Mouse (Mus musculus) embryonic facial prominence, embryonic 13.5 days (tissue): ENCODE results near the gene Lifr. TPM values are rescaled to one million over a fixed set of nuclear protein-coding genes. Genes with fewer than 3 reads are reported as not detected.

Experiments
- ATAC-seq: fragments of 200-750 bp; cut with Nextera tagmentation; 2 replicates; pipeline ENCODE4 v1.8.0; 2017; ENCODE audit warnings: low read depth; ENCODE audit not compliant: insufficient number of reproducible peaks, insufficient read depth, low FRiP score, low TSS enrichment
- H3K27ac ChIP-seq: fragments of 300-500 bp; sonication (generic); 2 replicates; pipeline ENCODE4 v1.5.1; 2015; ENCODE audit warnings: moderate library complexity, mild to moderate bottlenecking, inconsistent platforms
- H3K27me3 ChIP-seq: fragments of 300-500 bp; sonication (generic); 2 replicates; pipeline ENCODE4 v1.6.1; 2015; ENCODE audit warnings: mild to moderate bottlenecking, inconsistent platforms
- H3K36me3 ChIP-seq: fragments of 300-500 bp; sonication (generic); 2 replicates; pipeline ENCODE4 v1.6.1; 2015; ENCODE audit warnings: mild to moderate bottlenecking, inconsistent platforms
- H3K4me1 ChIP-seq: fragments of 300-500 bp; sonication (generic); 2 replicates; pipeline ENCODE4 v1.6.1; 2015; ENCODE audit warnings: inconsistent platforms
- H3K4me2 ChIP-seq: fragments of 300-500 bp; sonication (generic); 2 replicates; pipeline ENCODE4 v1.6.1; 2015; ENCODE audit warnings: moderate library complexity, mild to moderate bottlenecking, inconsistent platforms
- H3K4me3 ChIP-seq: fragments of 300-500 bp; sonication (generic); 2 replicates; pipeline ENCODE4 v1.5.1; 2015; ENCODE audit warnings: mild to moderate bottlenecking, inconsistent platforms
- H3K9ac ChIP-seq: fragments of 300-500 bp; sonication (generic); 2 replicates; pipeline ENCODE4 v1.6.1; 2015; ENCODE audit warnings: mild to moderate bottlenecking, inconsistent platforms
- H3K9me3 ChIP-seq: fragments of 300-500 bp; sonication (generic); 2 replicates; pipeline ENCODE4 v1.6.1; 2016; ENCODE audit warnings: inconsistent platforms
- WGBS: fragments of 180-500 bp; shearing (Covaris S2); methylation state at CpG from one replicate; pipeline ENCODE4 v1.1.7; 2015; ENCODE audit warnings: mixed read lengths; 5-methylcytosine and 5-hydroxymethylcytosine counted together
- polyA plus RNA-seq: library from polyadenylated mRNA; unstranded; fragments of >200 nt; fragmentation: Nextera tagmentation; extraction: Ambion mirVana; gene quantifications from 2 replicates; pipeline ENCODE4 v1.2.1, GENCODE M21; 2015

Gene Lifr
- polyA plus RNA-seq, 1 experiment from 2014 or later: 13.6 TPM

GRCm38 (mm10) chr15:7115326-7116003 lies 25.1 kb downstream of the Lifr start:
- Histone ChIP-seq H3K27ac (no peak overlapping the region), H3K9ac (no peak overlapping the region), H3K27me3 (no peaks in the 10 kb centered on the region), H3K4me3 (no peak overlapping the region), H3K4me2 (no peak overlapping the region), H3K9me3 (no peaks in the 10 kb centered on the region), H3K36me3 (no peaks in the 10 kb centered on the region), H3K4me1 (no peaks in the 10 kb centered on the region)
- WGBS: 52% methylated on average over 7 of the region's 7 CpGs
- ATAC-seq: no peak

DNA sequence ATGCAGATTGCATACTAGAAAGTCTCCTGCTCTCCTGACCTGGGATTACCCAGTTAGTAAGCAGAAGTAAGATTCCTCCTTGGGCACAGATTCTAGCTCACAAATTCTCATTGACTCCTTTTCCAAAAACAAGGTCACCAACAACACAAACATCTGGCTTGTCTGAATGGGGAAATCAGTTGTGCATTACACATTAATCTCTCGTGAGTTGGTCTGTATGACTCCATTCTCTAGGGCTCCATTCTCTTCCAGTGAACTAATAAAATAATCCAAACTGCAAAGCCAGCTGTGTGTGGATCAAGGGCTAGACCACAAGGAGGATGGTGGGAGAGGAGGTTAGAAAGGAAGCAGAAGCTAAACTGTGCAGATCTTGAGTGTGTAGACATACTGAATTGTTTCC lies 25.8 kb downstream of the Lifr start:
- H3K27me3 ChIP-seq: no peaks in the 10 kb centered on the region
- H3K9me3 ChIP-seq: no peaks in the 10 kb centered on the region
- no peak for ATAC-seq
- WGBS: 69% methylated on average over 1 of the region's 1 CpGs
- H3K4me3 ChIP-seq: no peak overlapping the region
- no peaks in the 10 kb centered on the region for H3K4me1 ChIP-seq
- no peaks in the 10 kb centered on the region for H3K36me3 ChIP-seq
- no peak overlapping the region for H3K4me2 ChIP-seq
- H3K27ac ChIP-seq: no peak overlapping the region
- H3K9ac ChIP-seq: no peak overlapping the region

GRCm38 (mm10) chr15:7116699-7117098 lies 26.3 kb downstream of the Lifr start:
- no peaks in the 10 kb centered on the region for H3K4me1 ChIP-seq
- H3K27ac ChIP-seq: no peak overlapping the region
- no peaks in the 10 kb centered on the region for H3K27me3 ChIP-seq
- no peaks in the 10 kb centered on the region for H3K9me3 ChIP-seq
- no peak overlapping the region for H3K9ac ChIP-seq
- 67% methylated on average over 3 of the region's 3 CpGs for WGBS
- ATAC-seq: no peak
- no peak overlapping the region for H3K4me2 ChIP-seq
- no peaks in the 10 kb centered on the region for H3K36me3 ChIP-seq
- H3K4me3 ChIP-seq: no peak overlapping the region

GRCm38 (mm10) chr15:7117944-7118343 lies 27.5 kb downstream of the Lifr start:
- no peaks in the 10 kb centered on the region for H3K9me3 ChIP-seq
- no peak overlapping the region for H3K4me2 ChIP-seq
- H3K27ac ChIP-seq: no peak overlapping the region
- H3K4me3 ChIP-seq: no peak overlapping the region
- H3K27me3 ChIP-seq: no peaks in the 10 kb centered on the region
- H3K9ac ChIP-seq: no peak overlapping the region
- H3K36me3 ChIP-seq: no peaks in the 10 kb centered on the region
- H3K4me1 ChIP-seq: no peaks in the 10 kb centered on the region
- WGBS: 81% methylated on average over 6 of the region's 6 CpGs
- ATAC-seq: no peak

DNA sequence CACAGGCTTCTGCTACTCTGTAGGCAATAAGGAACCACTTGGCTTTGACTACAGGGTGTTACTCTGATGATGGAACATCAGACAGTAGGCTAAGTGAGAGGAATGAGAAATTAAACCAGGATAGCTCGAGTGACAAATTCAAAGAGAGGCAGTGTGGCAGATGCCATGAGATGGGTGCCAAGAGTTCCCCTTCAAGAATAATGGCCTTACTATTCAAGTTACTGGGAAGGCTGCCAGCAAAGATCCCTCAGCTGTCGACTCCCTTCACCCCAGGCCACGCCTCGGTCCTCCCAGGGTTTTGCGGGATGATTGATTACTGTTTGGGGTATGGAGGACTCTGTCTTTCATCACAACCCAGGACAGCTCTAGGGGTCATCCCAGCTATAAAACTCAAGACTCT lies 28.4 kb downstream of the Lifr start:
- Histone ChIP-seq H3K4me3 (no peak overlapping the region), H3K4me2 (no peak overlapping the region), H3K27ac (no peak overlapping the region), H3K27me3 (no peaks in the 10 kb centered on the region), H3K4me1 (0 out of 2 replicates have a peak, but pooled peaks cover 6% of the 10 kb centered on the region), H3K9ac (no peak overlapping the region), H3K36me3 (no peaks in the 10 kb centered on the region), H3K9me3 (no peaks in the 10 kb centered on the region)
- no peak for ATAC-seq
- 56% methylated on average over 5 of the region's 5 CpGs for WGBS

GRCm38 (mm10) chr15:7119930-7120512 lies 29.6 kb downstream of the Lifr start:
- Histone ChIP-seq H3K9ac (no peak overlapping the region), H3K4me1 (0 out of 2 replicates have a peak, but pooled peaks cover 7% of the 10 kb centered on the region), H3K4me2 (no peak overlapping the region), H3K4me3 (no peak overlapping the region), H3K36me3 (no peaks in the 10 kb centered on the region), H3K27ac (no peak overlapping the region), H3K9me3 (no peaks in the 10 kb centered on the region), H3K27me3 (peaks cover 3% of the 10 kb centered on the region; the same call in 1 of the 2 replicates)
- no peak for ATAC-seq
- 75% methylated on average over 8 of the region's 8 CpGs for WGBS

DNA sequence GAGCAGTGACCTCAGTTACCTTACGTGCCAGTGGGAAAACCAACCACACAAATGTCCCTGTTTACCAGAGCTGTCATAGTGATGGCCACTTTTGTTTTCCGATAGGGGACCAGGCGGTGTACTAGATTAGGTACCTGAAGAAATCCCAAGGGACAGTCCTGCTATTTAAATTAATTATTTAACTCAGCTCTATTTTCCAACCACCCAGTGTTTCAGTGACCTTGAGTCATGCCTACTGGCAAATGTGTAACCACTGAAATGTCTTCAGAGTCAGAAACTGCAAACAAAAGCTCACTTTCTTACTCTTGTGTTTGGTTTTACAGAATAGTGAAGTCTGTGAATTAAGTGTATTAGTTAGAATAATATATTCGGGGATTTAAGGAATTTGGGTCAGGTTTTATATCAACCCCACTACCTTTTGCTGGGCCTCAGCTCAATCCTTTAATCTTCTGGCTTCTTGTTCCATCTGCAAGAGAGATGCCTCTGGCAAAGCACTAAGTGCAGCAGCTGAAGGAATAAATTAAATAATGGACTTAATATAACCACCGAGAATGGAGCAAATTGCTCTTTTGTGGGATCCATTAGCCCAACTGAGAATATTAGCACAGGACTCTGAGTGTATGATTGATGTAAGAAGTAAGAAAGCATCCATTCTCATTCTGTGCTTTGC lies 33.5 kb downstream of the Lifr start:
- H3K27me3 ChIP-seq: peaks cover 6% of the 10 kb centered on the region; the same call in 1 of the 2 replicates
- no peaks in the 10 kb centered on the region for H3K36me3 ChIP-seq
- H3K4me1 ChIP-seq: 0 out of 2 replicates have a peak, but pooled peaks cover 11% of the 10 kb centered on the region
- H3K27ac ChIP-seq: no peak overlapping the region
- no peak overlapping the region for H3K9ac ChIP-seq
- ATAC-seq: no peak
- WGBS: 50% methylated on average over 5 of the region's 5 CpGs
- H3K9me3 ChIP-seq: no peaks in the 10 kb centered on the region
- no peak overlapping the region for H3K4me2 ChIP-seq
- no peak overlapping the region for H3K4me3 ChIP-seq

DNA sequence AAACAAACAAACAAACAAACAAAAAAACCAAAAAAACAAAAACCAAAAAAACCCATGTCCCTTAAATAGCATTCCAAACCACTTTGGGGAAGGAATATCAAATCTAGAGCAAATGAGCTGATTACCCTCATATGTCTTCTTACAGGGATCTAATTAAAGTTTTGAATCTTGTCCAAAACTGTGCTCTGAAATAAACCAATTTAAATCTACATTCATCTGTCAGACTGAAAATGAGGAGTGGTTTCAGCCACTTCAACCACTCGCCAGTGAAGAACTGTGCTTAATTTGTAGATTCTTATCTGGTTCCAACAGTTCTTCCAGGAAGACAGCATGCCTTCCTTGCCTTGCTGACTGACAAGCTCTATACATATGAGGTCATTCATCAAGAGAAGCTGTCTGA lies 35.8 kb downstream of the Lifr start:
- Histone ChIP-seq H3K9ac (no peak overlapping the region), H3K4me2 (no peak overlapping the region), H3K9me3 (no peaks in the 10 kb centered on the region), H3K4me1 (peaks cover 22% of the 10 kb centered on the region), H3K4me3 (no peak overlapping the region), H3K27me3 (peaks cover 6% of the 10 kb centered on the region; the same call in 1 of the 2 replicates), H3K36me3 (no peaks in the 10 kb centered on the region), H3K27ac (no peak overlapping the region)
- ATAC-seq: no peak
- 42% methylated on average over 1 of the region's 1 CpGs for WGBS

GRCm38 (mm10) chr15:7128627-7129126 lies 38.3 kb downstream of the Lifr start:
- WGBS: 2% methylated on average over 18 of the region's 18 CpGs
- Histone ChIP-seq H3K9me3 (no peaks in the 10 kb centered on the region), H3K4me1 (peaks cover 25% of the 10 kb centered on the region), H3K4me2 (peak overlapping the region; percentile 96), H3K36me3 (0 out of 2 replicates have a peak, but pooled peaks cover 3% of the 10 kb centered on the region), H3K9ac (peak overlapping the region; percentile 85), H3K27me3 (peaks cover 10% of the 10 kb centered on the region; the same call in 1 of the 2 replicates), H3K4me3 (peak overlapping the region; percentile 82), H3K27ac (peak overlapping the region; percentile 81)
- ATAC-seq: no peak

GRCm38 (mm10) chr15:7129127-7129943 lies 38.9 kb downstream of the Lifr start:
- Histone ChIP-seq H3K27me3 (peaks cover 10% of the 10 kb centered on the region; the same call in 1 of the 2 replicates), H3K27ac (peak overlapping the region; percentile 81), H3K4me1 (peaks cover 22% of the 10 kb centered on the region), H3K9ac (peak overlapping the region; percentile 85), H3K4me2 (peak overlapping the region; percentile 96), H3K9me3 (no peaks in the 10 kb centered on the region), H3K4me3 (peak overlapping the region; percentile 82), H3K36me3 (0 out of 2 replicates have a peak, but pooled peaks cover 3% of the 10 kb centered on the region)
- ATAC-seq: peak; percentile 90
- WGBS: under 1% methylated on average over 113 of the region's 116 CpGs

DNA sequence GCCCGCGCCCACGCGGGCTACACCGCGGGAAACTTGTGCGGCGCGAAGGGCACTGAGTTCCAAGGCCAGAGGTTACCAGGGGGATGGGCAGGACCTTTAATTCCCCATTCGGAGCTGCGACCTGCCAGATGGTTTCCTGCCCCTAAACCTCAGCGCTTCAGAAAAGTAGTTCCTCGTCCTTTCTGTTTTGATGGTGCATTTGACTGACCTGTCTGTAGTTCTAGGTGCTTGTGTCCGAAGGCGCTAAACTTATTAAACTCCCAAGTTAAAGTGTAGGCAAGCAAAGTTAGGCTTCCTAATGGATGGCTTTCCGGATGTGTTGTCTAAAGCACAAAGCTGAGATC lies 39.5 kb downstream of the Lifr start:
- WGBS: under 1% methylated on average over 16 of the region's 16 CpGs
- Histone ChIP-seq H3K4me3 (peak overlapping the region; percentile 82), H3K36me3 (0 out of 2 replicates have a peak, but pooled peaks cover 3% of the 10 kb centered on the region), H3K9ac (peak overlapping the region; percentile 85), H3K27ac (peak overlapping the region; percentile 81; the same call in 1 of the 2 replicates), H3K9me3 (no peaks in the 10 kb centered on the region), H3K4me1 (peaks cover 22% of the 10 kb centered on the region), H3K27me3 (peaks cover 8% of the 10 kb centered on the region; the same call in 1 of the 2 replicates), H3K4me2 (peak overlapping the region; percentile 96)
- no peak for ATAC-seq
